Mouse (Mus musculus): ENCODE data around the gene Dctn2. TPM values are rescaled to one million over a fixed set of nuclear protein-coding genes. Genes with fewer than 3 reads are reported as not detected.

The Dctn2 gene
- polyA plus RNA-seq, 1 experiment = 149 TPM

- Histone ChIP-seq H3K27ac (ENCODE audit: insufficient read depth, low read length) (peak overlapping the region; percentile 95), H3K4me3 (ENCODE audit: insufficient read depth, low read length) (peak overlapping the region; percentile 55), H3K4me1 (ENCODE audit: control insufficient read depth, insufficient read depth, low read length) (0 out of 2 replicates have a peak, but pooled peaks cover 8% of the 10 kb centered on the region)
- TF ChIP-seq POLR2A (IDR thresholded peaks at IDR 0.05; ENCODE audit: low read depth, low read length) (no peak; the same call in none of the 2 replicates), CTCF (IDR thresholded peaks at IDR 0.05; ENCODE audit: borderline replicate concordance, insufficient read depth, low read length) (no peak)
Observed at GRCm38 (mm10) chr10:127287271-127287935, 21.2 kb downstream of the Dctn2 start.

- Histone ChIP-seq H3K4me1 (ENCODE audit: control insufficient read depth, insufficient read depth, low read length) (0 out of 2 replicates have a peak, but pooled peaks cover 8% of the 10 kb centered on the region), H3K27ac (ENCODE audit: insufficient read depth, low read length) (peak overlapping the region; percentile 95), H3K4me3 (ENCODE audit: insufficient read depth, low read length) (peak overlapping the region; percentile 55)
- no peak for TF ChIP-seq CTCF (IDR thresholded peaks at IDR 0.05; ENCODE audit: borderline replicate concordance, insufficient read depth, low read length)
Observed at GRCm38 (mm10) chr10:127287936-127288293, 21.7 kb downstream of the Dctn2 start.

- Histone ChIP-seq H3K4me1 (ENCODE audit: control insufficient read depth, insufficient read depth, low read length) (0 out of 2 replicates have a peak, but pooled peaks cover 8% of the 10 kb centered on the region), H3K27ac (ENCODE audit: insufficient read depth, low read length) (peak overlapping the region; percentile 95)
Observed at GRCm38 (mm10) chr10:127288328-127288799, 22.2 kb downstream of the Dctn2 start.

GRCm38 (mm10) chr10:127288800-127289572, 22.8 kb downstream of the Dctn2 start, which contains the start of gene Mbd6:
Mbd6 (minus strand) TSS chr10:127289018.
- H3K4me1 ChIP-seq (ENCODE audit: control insufficient read depth, insufficient read depth, low read length) = peaks cover 10% of the 10 kb centered on the region; the same call in 1 of the 2 replicates
- TF ChIP-seq POLR2A (IDR thresholded peaks at IDR 0.05; ENCODE audit: low read depth, low read length) (peak; percentile 78), CTCF (IDR thresholded peaks at IDR 0.05; ENCODE audit: borderline replicate concordance, insufficient read depth, low read length) (no peak)
- peak within 1 kb of the TSS; percentile 55 for H3K4me3 ChIP-seq (ENCODE audit: insufficient read depth, low read length)
- H3K27ac ChIP-seq (ENCODE audit: insufficient read depth, low read length) = peak within 1 kb of the TSS; percentile 100

More at GRCm38 (mm10) chr10:127288328-127288799, 22.2 kb downstream of the Dctn2 start:
- TF ChIP-seq CTCF (IDR thresholded peaks at IDR 0.05; ENCODE audit: borderline replicate concordance, insufficient read depth, low read length) = no peak
- TF ChIP-seq POLR2A (IDR thresholded peaks at IDR 0.05; ENCODE audit: low read depth, low read length) = peak; percentile 60; the same call in 1 of the 2 replicates
- peak overlapping the region; percentile 55 for H3K4me3 ChIP-seq (ENCODE audit: insufficient read depth, low read length)

- Histone ChIP-seq H3K27ac (ENCODE audit: insufficient read depth, low read length) (peak overlapping the region; percentile 100), H3K4me3 (ENCODE audit: insufficient read depth, low read length) (peak overlapping the region; percentile 6), H3K4me1 (ENCODE audit: control insufficient read depth, insufficient read depth, low read length) (peaks cover 10% of the 10 kb centered on the region; the same call in 1 of the 2 replicates)
- TF ChIP-seq CTCF (IDR thresholded peaks at IDR 0.05; ENCODE audit: borderline replicate concordance, insufficient read depth, low read length) (no peak), POLR2A (IDR thresholded peaks at IDR 0.05; ENCODE audit: low read depth, low read length) (peak; percentile 71)
Observed at GRCm38 (mm10) chr10:127289573-127290191, 23.5 kb downstream of the Dctn2 start.

GRCm38 (mm10) chr10:127290307-127290929, 24.2 kb downstream of the Dctn2 start:
- peaks cover 10% of the 10 kb centered on the region; the same call in 1 of the 2 replicates for H3K4me1 ChIP-seq (ENCODE audit: control insufficient read depth, insufficient read depth, low read length)

GRCm38 (mm10) chr10:127290930-127291880, 25.0 kb downstream of the Dctn2 start:
- Histone ChIP-seq H3K4me3 (ENCODE audit: insufficient read depth, low read length) (peak overlapping the region; percentile 80), H3K27ac (ENCODE audit: insufficient read depth, low read length) (peak overlapping the region; percentile 94), H3K4me1 (ENCODE audit: control insufficient read depth, insufficient read depth, low read length) (peaks cover 10% of the 10 kb centered on the region; the same call in 1 of the 2 replicates)
- TF ChIP-seq CTCF (IDR thresholded peaks at IDR 0.05; ENCODE audit: borderline replicate concordance, insufficient read depth, low read length) (no peak), POLR2A (IDR thresholded peaks at IDR 0.05; ENCODE audit: low read depth, low read length) (no peak; the same call in none of the 2 replicates)

More at GRCm38 (mm10) chr10:127290307-127290929, 24.2 kb downstream of the Dctn2 start:
- Histone ChIP-seq H3K4me3 (ENCODE audit: insufficient read depth, low read length) (peak overlapping the region; percentile 80), H3K27ac (ENCODE audit: insufficient read depth, low read length) (peak overlapping the region; percentile 100)
- TF ChIP-seq POLR2A (IDR thresholded peaks at IDR 0.05; ENCODE audit: low read depth, low read length) = peak; percentile 100
- no peak for TF ChIP-seq CTCF (IDR thresholded peaks at IDR 0.05; ENCODE audit: borderline replicate concordance, insufficient read depth, low read length)
